Mouse (Mus musculus): Measurements from ENCODE around the gene Olfr811.

GRCm38 (mm10) chr10:129847343-129847742, 43.1 kb upstream of the Olfr811 start:
- TF ChIP-seq CTCF (IDR thresholded peaks at IDR 0.05) (no peak), EP300 (IDR thresholded peaks at IDR 0.05) (no peak)

All from lung, postnatal 0 days (tissue).